Mouse (Mus musculus): ENCODE results near the gene Aadacl3. TPM values are rescaled to one million over a fixed set of nuclear protein-coding genes. Genes with fewer than 3 reads are reported as not detected.

Gene Aadacl3
- total RNA-seq, 2 experiments from 2014 or later = not detected

Other genes with a start within 250 kb of the Aadacl3 start
- not detected for gene Pramel5, start 183.3 kb downstream of the Aadacl3 start, total RNA-seq (2021)
- gene Gm13128, start 133.5 kb downstream of the Aadacl3 start, total RNA-seq (2021) = not detected
- gene Gm13119, start 105.8 kb downstream of the Aadacl3 start, total RNA-seq (2021) = not detected
- gene Pramef20, start 85.8 kb downstream of the Aadacl3 start, total RNA-seq (2021) = not detected
- gene Pramef12, start 55.3 kb downstream of the Aadacl3 start, total RNA-seq (2021) = not detected
- gene 1700012P22Rik, start 25.0 kb downstream of the Aadacl3 start, total RNA-seq (2021) = not detected
- not detected for gene Gm9944, start 10.4 kb downstream of the Aadacl3 start, total RNA-seq (2021)
- gene 9430007A20Rik, start 56.1 kb upstream of the Aadacl3 start, total RNA-seq (2021) = not detected
- not detected for gene Gm13124, start 101.4 kb upstream of the Aadacl3 start, total RNA-seq (2021)
- gene Aadacl4, start 150.0 kb upstream of the Aadacl3 start, total RNA-seq (2021) = not detected
- gene Gm436, start 222.6 kb upstream of the Aadacl3 start, total RNA-seq (2021) = not detected